Mouse (Mus musculus) stomach, embryonic 15.5 days (tissue): Measurements from ENCODE around the gene Ugt1a2. TPM values are rescaled to one million over a fixed set of nuclear protein-coding genes. Genes with fewer than 3 reads are reported as not detected.
"Not testable (repeated sequence)": the region's sequence is repeated elsewhere in the genome, so short reads cannot be mapped to it uniquely, and the experiment has no call there.

Source experiments
- ATAC-seq: fragments of 200-750 bp; cut with Nextera tagmentation; 2 replicates; pipeline ENCODE4 v1.8.0; 2017; ENCODE audit warnings: low read depth, moderate number of reproducible peaks, moderate TSS enrichment; ENCODE audit not compliant: insufficient read depth, low FRiP score
- H3K27ac ChIP-seq: fragments of 300-500 bp; sonication (generic); 2 replicates; pipeline ENCODE4 v1.5.1; 2015; ENCODE audit warnings: mild to moderate bottlenecking, inconsistent platforms
- H3K27me3 ChIP-seq: fragments of 300-500 bp; sonication (generic); replicated peaks from 2 replicates; pipeline ENCODE4 v1.6.1; 2015; ENCODE audit warnings: inconsistent platforms
- H3K36me3 ChIP-seq: fragments of 300-500 bp; sonication (generic); 2 replicates; pipeline ENCODE4 v1.6.1; 2015; ENCODE audit warnings: inconsistent platforms
- H3K4me1 ChIP-seq: fragments of 300-500 bp; sonication (generic); 2 replicates; pipeline ENCODE4 v1.6.1; 2015; ENCODE audit warnings: inconsistent platforms
- H3K4me2 ChIP-seq: fragments of 300-500 bp; sonication (generic); 2 replicates; pipeline ENCODE4 v1.6.1; 2015; ENCODE audit warnings: mild to moderate bottlenecking, inconsistent platforms
- H3K4me3 ChIP-seq: fragments of 300-500 bp; sonication (generic); replicated peaks from 2 replicates; pipeline ENCODE4 v1.5.1; 2015; ENCODE audit warnings: inconsistent platforms
- H3K9ac ChIP-seq: fragments of 300-500 bp; sonication (generic); 2 replicates; pipeline ENCODE4 v1.6.1; 2015; ENCODE audit warnings: inconsistent platforms
- H3K9me3 ChIP-seq: fragments of 300-500 bp; sonication (generic); 2 replicates; pipeline ENCODE4 v1.6.1; 2016; ENCODE audit warnings: inconsistent platforms
- WGBS: fragments of 180-500 bp; shearing (Covaris S2); methylation state at CpG from one replicate; pipeline ENCODE4 v1.1.7; 2015; 5-methylcytosine and 5-hydroxymethylcytosine counted together
- polyA plus RNA-seq: library from polyadenylated mRNA; unstranded; fragments of >200 nt; fragmentation: Nextera tagmentation; extraction: Ambion mirVana; gene quantifications from 2 replicates; pipeline ENCODE4 v1.2.1, GENCODE M21; 2015

Gene Ugt1a2
- polyA plus RNA-seq, 1 experiment from 2014 or later = 0.23 TPM

GRCm38 (mm10) chr1:88219054-88219453, 18.7 kb downstream of the Ugt1a2 start:
- no peak overlapping the region for H3K4me3 ChIP-seq
- WGBS = 15% methylated on average over 1 of the region's 1 CpGs
- H3K4me2 ChIP-seq = no peak overlapping the region
- H3K27ac ChIP-seq = no peak overlapping the region
- ATAC-seq = no peak
- H3K36me3 ChIP-seq = no peaks in the 10 kb centered on the region
- no peak overlapping the region for H3K9ac ChIP-seq
- no peaks in the 10 kb centered on the region for H3K4me1 ChIP-seq
- H3K9me3 ChIP-seq = peaks cover 12% of the 10 kb centered on the region
- H3K27me3 ChIP-seq = no peaks in the 10 kb centered on the region

GRCm38 (mm10) chr1:88220336-88220735, 19.9 kb downstream of the Ugt1a2 start:
- no peak overlapping the region for H3K4me3 ChIP-seq
- H3K9me3 ChIP-seq = peaks cover 12% of the 10 kb centered on the region
- H3K27me3 ChIP-seq = no peaks in the 10 kb centered on the region
- H3K27ac ChIP-seq = no peak overlapping the region
- H3K4me2 ChIP-seq = no peak overlapping the region
- no peak for ATAC-seq
- H3K9ac ChIP-seq = no peak overlapping the region
- no peaks in the 10 kb centered on the region for H3K36me3 ChIP-seq
- no peaks in the 10 kb centered on the region for H3K4me1 ChIP-seq

DNA sequence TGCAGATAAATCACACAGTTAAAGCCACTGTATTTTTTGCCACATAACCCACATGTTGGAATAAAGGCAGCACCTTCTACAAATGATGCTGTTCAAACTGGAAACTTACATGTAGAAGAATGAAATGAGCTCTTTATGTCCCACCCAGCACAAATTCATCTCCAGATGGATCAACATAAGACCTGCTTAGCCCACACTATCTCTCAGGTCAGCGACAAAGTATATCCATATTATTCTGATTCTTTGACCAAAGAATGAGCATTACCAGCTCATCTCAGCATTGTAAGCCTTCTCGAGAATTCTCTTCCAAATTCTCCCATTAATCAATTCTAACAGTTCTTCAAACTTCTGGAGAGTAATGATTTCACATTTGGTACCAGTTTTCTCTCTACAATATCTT, 21.8 kb downstream of the Ugt1a2 start:
- H3K36me3 ChIP-seq = no peaks in the 10 kb centered on the region
- WGBS = 46% methylated on average over 2 of the region's 2 CpGs
- no peak overlapping the region for H3K9ac ChIP-seq
- no peak overlapping the region for H3K27ac ChIP-seq
- no peaks in the 10 kb centered on the region for H3K4me1 ChIP-seq
- H3K9me3 ChIP-seq = peaks cover 13% of the 10 kb centered on the region; the same call in 1 of the 2 replicates
- H3K4me2 ChIP-seq = no peak overlapping the region
- no peak for ATAC-seq
- no peaks in the 10 kb centered on the region for H3K27me3 ChIP-seq
- no peak overlapping the region for H3K4me3 ChIP-seq

DNA sequence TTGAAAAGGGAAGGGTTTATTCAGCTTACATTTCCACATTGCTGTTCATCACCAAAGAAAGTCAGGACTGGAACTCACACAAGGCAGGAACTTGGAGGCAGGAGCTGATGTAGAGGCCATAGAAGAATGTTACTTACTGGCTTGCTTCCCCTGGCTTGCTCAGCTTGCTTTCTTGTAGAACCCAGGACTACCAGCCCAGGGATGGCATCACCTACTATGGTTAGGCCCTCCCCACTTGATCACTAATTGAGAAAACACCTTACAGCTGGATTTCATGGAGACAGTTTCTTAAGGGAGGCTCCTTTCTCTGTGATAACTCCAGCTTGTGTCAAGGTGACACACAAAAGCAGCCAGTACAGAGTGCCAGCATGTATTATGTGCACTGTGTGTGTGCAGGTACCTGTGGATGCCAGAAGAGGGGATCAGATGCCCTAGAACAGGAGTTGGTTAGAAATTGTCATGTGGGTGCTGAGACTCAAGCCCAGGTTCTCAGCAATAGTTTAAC, 22.7 kb downstream of the Ugt1a2 start:
- not testable (repeated sequence) for ATAC-seq, H3K4me1 ChIP-seq, H3K4me2 ChIP-seq, H3K9me3 ChIP-seq, H3K36me3 ChIP-seq, H3K27ac ChIP-seq, H3K9ac ChIP-seq, H3K27me3 ChIP-seq, H3K4me3 ChIP-seq

GRCm38 (mm10) chr1:88223591-88223990, 23.2 kb downstream of the Ugt1a2 start:
- Histone ChIP-seq H3K9ac (no peak overlapping the region), H3K9me3 (peaks cover 8% of the 10 kb centered on the region), H3K27me3 (no peaks in the 10 kb centered on the region), H3K36me3 (no peaks in the 10 kb centered on the region), H3K4me3 (no peak overlapping the region), H3K27ac (no peak overlapping the region), H3K4me1 (no peaks in the 10 kb centered on the region), H3K4me2 (no peak overlapping the region)
- WGBS = 46% methylated on average over 1 of the region's 1 CpGs
- ATAC-seq = no peak

DNA sequence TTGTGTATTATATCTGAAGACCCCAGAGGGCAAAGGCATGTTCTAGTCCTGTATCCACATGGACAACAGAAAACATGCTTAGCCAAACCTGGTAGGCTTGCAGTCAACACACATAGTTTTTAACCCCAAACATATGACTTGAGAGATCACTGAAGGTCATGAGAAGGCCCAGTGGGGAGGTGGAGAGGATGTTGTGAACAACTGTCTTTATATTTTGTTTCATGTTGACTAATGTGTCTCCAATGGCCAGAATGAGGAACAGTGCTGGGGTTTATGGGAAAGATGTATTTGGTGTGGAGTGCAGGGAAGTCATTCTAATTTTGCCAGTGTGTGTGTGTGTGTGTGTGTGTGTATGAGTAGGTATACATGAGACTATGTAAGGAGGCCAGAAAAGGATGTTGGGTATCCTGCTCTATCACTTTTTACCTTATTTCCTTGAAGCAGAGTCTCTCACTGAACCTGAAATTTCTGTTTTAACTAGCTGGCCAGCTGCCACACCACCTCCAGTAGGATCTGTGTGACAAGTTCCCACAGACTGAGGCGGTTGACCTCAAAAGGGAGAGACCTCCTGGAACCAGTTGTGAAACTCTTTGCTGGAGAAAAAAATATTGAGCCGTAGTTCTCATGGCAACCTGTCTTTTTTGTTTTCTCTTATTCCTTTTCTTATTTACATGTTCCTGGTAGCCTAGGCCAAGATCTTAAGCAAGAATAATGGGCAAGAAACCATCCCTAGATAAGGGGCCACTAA, 23.8 kb downstream of the Ugt1a2 start:
- 61% methylated on average over 2 of the region's 2 CpGs for WGBS
- Histone ChIP-seq H3K9me3 (peaks cover 8% of the 10 kb centered on the region), H3K9ac (no peak overlapping the region), H3K4me3 (no peak overlapping the region), H3K27me3 (no peaks in the 10 kb centered on the region), H3K4me2 (no peak overlapping the region), H3K4me1 (no peaks in the 10 kb centered on the region), H3K36me3 (no peaks in the 10 kb centered on the region), H3K27ac (no peak overlapping the region)
- no peak for ATAC-seq

DNA sequence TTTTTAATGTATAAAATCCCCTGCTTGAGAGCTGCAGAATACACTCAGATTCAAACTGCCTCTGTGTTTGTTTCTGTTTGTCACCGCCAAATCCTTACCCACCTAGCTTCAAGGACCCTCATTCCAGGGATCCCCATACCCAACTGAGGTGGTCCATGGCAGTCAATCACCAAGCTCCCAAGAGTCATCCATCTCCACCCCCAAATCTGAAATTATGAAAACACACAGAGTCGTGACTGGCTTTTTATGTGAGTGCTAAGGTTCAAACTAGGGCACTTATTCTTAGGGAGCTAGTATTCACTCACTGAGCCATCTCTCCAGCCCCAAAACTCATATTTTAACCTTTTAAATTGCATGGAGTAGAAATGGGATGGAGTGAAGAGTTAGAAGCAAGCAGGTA, 24.9 kb downstream of the Ugt1a2 start:
- 31% methylated on average over 2 of the region's 2 CpGs for WGBS
- H3K27me3 ChIP-seq, H3K4me1 ChIP-seq, H3K36me3 ChIP-seq, H3K4me2 ChIP-seq, H3K27ac ChIP-seq, H3K9me3 ChIP-seq, H3K4me3 ChIP-seq, ATAC-seq, H3K9ac ChIP-seq: not testable (repeated sequence)

- Histone ChIP-seq H3K36me3 (no peaks in the 10 kb centered on the region), H3K4me1 (no peaks in the 10 kb centered on the region), H3K4me2 (no peak overlapping the region), H3K9ac (no peak overlapping the region), H3K9me3 (peaks cover 8% of the 10 kb centered on the region), H3K4me3 (no peak overlapping the region), H3K27ac (no peak overlapping the region), H3K27me3 (no peaks in the 10 kb centered on the region)
- ATAC-seq = no peak
Measured at GRCm38 (mm10) chr1:88225741-88226140, 25.3 kb downstream of the Ugt1a2 start.

GRCm38 (mm10) chr1:88226670-88227379, 26.4 kb downstream of the Ugt1a2 start, which contains the start of gene Mroh2a:
Gene Mroh2a (plus strand): TSS chr1:88226986.
- Histone ChIP-seq H3K36me3 (no peaks in the 10 kb centered on the region), H3K9ac (no peak within 1 kb of the TSS), H3K4me1 (no peaks in the 10 kb centered on the region), H3K27ac (no peak within 1 kb of the TSS), H3K27me3 (no peaks in the 10 kb centered on the region), H3K4me2 (no peak within 1 kb of the TSS), H3K4me3 (no peak within 1 kb of the TSS), H3K9me3 (peaks cover 8% of the 10 kb centered on the region)
- 52% methylated on average over 5 of the region's 5 CpGs for WGBS
- no peak for ATAC-seq

- no peak for ATAC-seq
- H3K27ac ChIP-seq = no peak overlapping the region
- WGBS = 53% methylated on average over 2 of the region's 2 CpGs
- H3K27me3 ChIP-seq = no peaks in the 10 kb centered on the region
- no peaks in the 10 kb centered on the region for H3K36me3 ChIP-seq
- H3K9ac ChIP-seq = no peak overlapping the region
- H3K4me1 ChIP-seq = no peaks in the 10 kb centered on the region
- H3K4me3 ChIP-seq = no peak overlapping the region
- no peak overlapping the region for H3K4me2 ChIP-seq
- peaks cover 8% of the 10 kb centered on the region for H3K9me3 ChIP-seq
Measured at GRCm38 (mm10) chr1:88227482-88227881, 27.1 kb downstream of the Ugt1a2 start.

DNA sequence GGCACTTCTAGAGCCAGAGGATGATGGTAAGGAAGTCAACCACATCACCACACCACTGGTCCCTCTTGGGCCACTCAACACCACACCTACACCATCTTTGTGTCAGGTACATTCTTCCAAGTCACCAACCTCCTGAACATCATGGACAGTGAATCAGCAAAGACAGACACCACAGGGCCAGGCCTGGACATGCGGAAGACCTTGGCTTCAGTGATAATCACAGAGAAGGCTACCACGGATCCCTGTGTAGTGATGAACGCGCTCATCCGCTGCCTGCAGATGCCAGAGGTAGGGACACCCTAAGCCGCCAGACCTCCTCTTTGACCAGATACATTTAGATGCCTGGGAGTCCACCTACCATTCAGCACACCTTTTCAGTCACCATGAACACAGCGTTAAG, 27.7 kb downstream of the Ugt1a2 start:
- Histone ChIP-seq H3K4me3 (no peak overlapping the region), H3K4me2 (no peak overlapping the region), H3K36me3 (no peaks in the 10 kb centered on the region), H3K9me3 (peaks cover 8% of the 10 kb centered on the region), H3K4me1 (no peaks in the 10 kb centered on the region), H3K9ac (no peak overlapping the region), H3K27me3 (no peaks in the 10 kb centered on the region), H3K27ac (no peak overlapping the region)
- WGBS = 72% methylated on average over 7 of the region's 7 CpGs
- no peak for ATAC-seq

- Histone ChIP-seq H3K4me3 (no peak overlapping the region), H3K9me3 (peaks cover 8% of the 10 kb centered on the region), H3K4me1 (no peaks in the 10 kb centered on the region), H3K27me3 (no peaks in the 10 kb centered on the region), H3K27ac (no peak overlapping the region), H3K9ac (no peak overlapping the region), H3K36me3 (no peaks in the 10 kb centered on the region), H3K4me2 (no peak overlapping the region)
- 77% methylated on average over 3 of the region's 3 CpGs for WGBS
- no peak for ATAC-seq
Measured at GRCm38 (mm10) chr1:88229566-88229965, 29.2 kb downstream of the Ugt1a2 start.
